Mouse (Mus musculus): ENCODE data around the gene Nme8.

Gene Nme8

GRCm38 (mm10) chr13:19640203-19640851 is 57.3 kb downstream of the Nme8 start:
- no peak for DNase-seq (ENCODE audit: low spot score)

DNA sequence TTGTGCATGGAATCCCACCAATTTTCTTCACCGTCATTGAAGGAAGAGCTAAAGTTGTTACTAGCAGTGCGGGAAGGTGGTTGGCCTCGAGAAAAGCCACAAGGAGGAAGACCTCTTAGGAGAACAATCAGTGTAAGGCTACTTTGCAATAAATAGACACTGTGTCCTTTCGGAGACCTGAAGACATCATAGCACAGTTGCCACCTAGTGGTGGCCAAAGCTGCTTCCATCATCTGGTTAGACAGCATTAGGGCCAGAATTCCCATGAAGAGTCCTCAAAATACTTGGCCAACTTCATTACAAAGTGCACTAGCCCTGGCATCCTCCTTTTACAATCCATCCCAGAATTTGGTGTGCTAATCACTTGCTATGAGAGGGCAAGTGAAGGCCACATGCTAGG is 61.5 kb downstream of the Nme8 start:
- DNase-seq (ENCODE audit: low spot score), result no peak

DNA sequence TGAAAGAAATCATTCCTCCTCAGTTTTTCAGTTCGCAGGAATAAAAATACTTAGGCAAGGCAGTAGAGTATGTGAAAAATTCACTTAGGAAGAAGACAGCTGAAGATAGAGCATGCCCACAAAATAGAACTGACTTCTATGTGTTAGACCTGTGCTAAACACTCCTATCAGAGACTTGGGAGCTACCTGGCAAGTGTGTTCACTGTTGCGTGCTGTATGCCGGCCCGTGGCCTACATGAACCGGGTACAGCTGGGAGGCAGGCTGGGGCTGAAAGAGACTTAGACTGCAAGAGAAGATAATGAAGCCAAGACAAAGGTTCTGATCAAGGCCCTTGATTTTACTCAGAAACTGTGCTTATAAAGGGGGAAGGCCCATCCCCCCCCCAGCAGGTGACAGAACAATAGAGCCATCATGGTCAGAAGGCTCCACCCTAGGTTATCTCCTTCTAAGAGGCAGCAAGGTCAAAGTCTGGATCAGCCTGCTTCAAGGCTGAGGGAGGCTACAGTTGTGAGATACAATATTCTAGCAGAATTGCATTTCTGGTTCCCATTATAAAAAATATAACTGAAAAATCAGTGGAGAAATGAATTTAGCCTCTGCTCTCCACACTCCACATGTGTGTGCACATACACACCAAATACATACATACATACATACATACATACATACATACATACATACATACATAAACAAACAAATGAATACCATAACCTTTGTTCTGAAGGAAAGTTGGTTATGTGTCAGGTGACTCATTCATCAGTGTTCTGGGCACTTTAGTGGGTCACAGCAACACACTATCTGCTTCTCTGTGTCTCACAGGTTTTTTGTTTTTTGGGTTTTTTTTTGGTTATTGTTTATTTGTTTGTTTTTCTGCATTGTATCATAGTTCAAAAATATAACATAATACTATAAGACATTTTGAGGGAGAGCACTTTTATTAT is 66.6 kb downstream of the Nme8 start:
- no peak for DNase-seq (ENCODE audit: low spot score)

DNA sequence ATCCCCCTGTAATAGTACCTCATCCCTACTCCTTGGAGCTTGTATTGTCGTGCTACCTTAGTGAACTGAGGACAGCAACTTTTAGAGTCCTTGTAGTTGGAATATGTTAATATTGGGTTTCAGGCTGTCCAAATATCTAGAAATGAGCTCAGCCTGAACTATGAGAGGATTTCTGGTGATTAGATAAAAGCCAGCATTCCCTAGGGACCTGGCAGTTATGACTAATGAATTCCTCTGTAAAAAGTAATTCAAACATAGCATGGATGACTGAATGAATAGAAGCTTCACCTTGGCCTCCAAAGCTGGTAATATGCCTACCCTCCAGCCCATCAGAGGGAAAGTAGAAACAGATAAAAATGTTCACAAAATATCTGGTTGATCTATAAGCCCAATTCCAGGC is 71.1 kb downstream of the Nme8 start:
- DNase-seq (ENCODE audit: low spot score), result no peak

DNA sequence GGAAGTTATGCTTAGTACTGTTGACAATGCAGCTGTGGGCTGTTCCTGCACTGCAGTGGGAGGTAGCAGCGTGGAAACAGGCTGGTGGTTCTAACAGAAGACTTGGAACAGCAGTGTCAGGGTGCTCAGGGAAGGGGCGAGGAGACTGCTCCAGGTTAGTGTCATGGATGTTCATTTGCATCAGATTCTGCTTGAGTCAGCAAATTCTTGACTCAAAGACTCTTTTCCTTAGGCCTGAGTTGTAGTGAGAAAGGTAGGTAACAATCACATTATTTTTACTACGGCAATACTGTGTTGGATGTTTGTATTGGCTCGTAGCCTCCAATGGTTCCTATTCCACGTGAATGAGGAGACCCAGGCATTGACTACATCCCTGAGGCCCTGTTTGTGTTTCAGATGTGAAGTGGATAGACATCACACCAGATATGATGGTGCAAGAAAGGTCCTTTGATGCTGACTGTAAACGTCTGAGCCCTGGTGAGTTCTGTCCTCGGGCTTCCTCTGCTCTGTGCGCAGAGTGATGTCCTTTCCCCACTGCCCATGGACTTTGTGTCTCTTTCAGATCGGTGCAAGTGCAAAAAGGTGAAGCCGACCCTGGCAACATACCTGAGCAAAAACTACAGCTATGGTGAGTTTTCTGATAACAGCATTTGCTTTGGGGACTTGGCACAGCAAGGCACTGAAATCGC is 72.8 kb downstream of the Nme8 start:
- no peak for DNase-seq (ENCODE audit: low spot score)

DNA sequence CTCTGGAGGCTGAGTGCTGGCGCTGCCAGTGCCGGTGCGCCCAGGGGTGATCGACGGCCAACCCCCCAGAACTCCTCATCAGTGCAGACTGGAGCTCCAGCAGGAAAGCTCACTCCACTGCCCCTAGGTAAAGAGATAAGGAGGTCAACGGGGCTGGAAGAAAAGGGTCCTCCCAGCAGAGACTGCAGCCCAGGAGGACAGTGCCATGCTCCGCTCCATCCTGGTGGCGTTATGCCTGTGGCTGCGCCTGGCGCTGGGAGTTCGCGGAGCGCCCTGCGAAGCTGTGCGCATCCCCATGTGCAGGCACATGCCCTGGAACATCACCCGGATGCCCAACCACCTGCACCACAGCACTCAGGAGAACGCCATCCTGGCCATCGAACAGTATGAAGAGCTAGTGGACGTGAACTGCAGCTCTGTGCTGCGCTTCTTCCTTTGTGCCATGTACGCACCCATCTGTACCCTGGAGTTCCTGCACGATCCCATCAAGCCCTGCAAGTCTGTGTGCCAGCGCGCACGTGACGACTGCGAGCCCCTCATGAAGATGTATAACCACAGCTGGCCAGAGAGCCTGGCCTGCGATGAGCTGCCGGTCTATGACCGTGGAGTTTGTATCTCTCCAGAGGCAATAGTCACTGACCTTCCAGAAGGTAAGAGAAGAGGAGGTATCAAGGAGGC is 74.2 kb downstream of the Nme8 start:
- no peak for DNase-seq (ENCODE audit: low spot score)

DNA sequence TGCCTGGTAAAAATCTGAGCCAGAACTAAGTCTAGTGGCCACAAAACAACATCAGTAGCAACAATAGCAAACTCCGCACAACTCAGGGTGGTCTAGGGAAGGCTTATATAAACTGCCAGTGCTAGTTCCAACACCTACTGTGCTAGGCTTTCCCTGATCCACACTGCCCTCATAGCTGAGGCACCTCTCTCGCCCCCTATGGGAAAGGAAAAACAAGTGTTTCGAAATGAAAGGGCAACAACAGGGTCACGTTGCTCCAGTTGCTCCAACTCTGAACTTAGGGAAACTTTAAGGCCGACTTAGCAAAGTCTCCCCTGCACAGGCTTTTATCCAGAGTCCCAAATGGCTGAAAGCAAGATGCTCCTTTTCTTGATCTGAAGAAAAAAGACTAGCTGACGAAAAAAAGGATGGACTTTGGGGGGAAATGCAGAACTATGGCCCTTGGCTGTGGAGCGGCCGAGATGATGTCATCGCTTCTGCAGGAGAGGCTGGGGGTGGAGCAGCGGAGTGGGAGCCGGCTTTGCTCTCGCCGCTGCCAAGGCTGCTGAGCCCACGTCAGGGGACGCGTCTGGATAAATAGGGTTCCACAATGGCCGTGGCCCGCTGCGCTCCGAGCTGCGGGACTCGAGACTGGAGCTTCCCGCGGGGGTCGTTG is 74.9 kb downstream of the Nme8 start, which contains the start of gene Sfrp4:
TSS of gene Sfrp4 (plus strand) at position 532 of the 655 bp plus-strand sequence.
- no peak for DNase-seq (ENCODE audit: low spot score)

DNA sequence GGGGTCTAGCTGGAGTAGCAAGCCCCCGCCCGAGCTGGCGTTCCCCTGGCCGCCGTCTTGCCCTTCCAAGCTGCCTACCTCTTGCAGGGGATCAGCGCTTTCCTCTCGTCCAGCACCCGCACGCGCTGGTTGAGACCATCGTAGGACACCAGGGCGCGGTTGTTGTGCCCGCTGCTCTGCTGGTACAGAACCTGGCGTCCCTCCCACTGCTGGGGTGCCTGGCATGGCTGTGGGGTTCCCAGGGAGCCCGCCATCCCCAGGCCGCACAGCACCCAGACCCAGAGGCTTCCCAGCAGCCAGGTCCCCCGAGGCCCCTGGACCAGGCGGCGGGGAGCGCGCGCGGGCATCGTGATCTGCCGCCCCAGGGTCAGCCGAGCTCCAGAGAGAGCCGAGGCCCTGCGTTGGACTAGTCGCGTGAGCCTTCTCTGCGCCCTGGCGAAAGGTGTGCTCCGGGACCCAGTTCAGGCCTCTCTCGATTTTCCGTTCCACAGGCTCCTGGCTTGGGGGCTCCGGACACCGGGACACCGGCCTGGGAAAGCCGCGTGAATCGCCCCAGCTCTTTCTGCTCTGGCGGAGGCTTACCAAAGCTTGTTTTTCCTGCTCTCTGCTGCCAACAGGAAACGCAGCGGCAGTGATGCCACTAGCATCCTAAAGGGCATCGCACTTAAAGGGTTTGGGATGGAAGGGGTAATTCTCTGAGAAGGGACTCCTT is 78.2 kb downstream of the Nme8 start, which contains the start of gene Epdr1:
TSS of gene Epdr1 (minus strand) at position 712 of the 712 bp plus-strand sequence.
- no peak for DNase-seq (ENCODE audit: low spot score)

DNA sequence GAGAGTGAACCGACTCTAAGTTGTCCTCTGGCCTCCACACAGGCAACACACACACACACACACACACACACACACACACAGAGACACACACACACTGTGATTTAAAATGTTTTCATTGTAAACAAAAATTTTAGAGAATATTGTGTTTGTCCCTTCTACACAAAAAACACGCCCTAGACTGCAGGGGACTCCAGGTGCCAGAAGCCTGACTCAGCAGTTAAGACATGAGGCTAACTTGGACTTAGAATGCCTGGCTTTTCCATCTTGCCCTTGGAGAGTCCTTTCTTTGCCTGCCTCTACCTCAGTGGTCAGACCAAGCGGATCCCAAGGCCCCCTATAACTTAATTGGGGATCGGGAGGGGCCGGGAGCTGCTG is 78.8 kb downstream of the Nme8 start:
- DNase-seq (ENCODE audit: low spot score), result no peak

DNA sequence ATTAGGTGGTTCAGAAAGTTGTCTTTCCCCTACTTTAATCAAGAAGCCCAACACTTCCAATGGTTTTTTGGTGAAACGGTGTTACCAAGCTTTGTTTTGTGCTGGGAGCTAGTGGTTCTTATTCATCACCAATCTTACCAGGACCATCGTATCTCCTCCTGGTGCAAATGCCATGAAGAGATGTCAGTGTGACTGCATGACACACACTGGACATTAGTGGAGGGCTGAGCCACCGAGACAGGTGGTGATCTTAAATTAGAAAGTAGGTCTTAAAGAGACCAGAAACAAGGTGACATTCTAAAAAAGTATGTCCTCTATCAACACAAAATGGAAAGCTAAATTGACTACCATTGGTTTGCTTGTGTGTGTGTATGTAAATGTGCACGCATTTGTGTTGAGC is 79.5 kb downstream of the Nme8 start:
- no peak for DNase-seq (ENCODE audit: low spot score)

GRCm38 (mm10) chr13:19614311-19614710 is 83.3 kb downstream of the Nme8 start:
- no peak for DNase-seq (ENCODE audit: low spot score)

DNA sequence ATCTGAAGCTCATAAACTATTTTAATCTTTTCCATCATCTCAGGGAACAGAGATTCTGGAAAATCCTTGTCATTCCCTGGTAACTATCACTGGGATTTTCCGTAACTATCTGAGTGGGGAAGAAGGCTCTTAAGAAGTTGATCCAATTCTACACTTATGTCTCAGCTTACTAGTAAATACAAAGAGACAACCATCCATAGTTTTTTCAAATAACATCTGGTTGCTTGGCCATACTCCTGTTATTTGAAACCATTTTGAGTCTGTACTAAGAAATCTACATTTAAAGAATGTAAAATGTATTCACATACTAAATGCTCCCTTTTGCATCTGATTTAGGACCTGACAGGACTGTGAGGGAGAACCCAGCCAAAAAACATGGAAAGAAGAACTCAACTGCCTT is 84.2 kb downstream of the Nme8 start:
- DNase-seq (ENCODE audit: low spot score), result no peak

DNA sequence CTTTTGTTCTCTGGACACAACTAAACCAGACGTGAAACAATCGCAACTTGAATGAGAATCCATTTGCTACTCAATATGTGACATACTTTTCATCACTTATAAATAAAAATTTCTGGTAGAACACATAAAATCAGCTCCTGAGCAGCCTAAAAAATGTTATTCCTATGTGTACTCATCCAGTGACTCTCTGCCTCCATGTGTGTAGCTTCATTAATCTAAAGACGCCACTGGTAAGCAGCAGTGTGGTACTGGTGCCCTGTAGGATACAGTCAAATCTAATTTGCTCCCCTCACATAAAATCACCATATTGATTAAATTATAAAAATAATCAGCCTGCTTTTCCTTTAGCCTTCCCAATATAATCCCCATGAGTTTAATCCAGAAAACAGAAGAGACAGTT is 84.6 kb downstream of the Nme8 start:
- no peak for DNase-seq (ENCODE audit: low spot score)

DNA sequence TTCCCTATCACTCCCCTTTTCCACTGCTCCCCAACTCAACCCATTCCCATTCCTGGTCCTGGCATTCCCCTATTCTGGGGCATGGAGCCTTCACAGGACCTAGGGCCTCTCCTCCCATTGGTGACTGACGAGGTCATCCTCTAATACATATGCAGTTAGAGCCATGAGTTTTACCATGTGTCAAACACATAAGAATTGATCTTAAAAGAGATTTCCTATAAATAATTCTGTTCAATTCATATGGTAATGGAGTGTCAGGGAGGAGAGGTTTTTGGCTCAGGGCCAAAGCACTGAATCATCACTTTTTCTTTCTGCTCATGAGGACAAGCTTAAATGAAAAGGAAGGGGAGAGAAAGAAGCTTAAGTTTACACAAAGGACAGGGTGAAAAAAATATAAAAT is 85.2 kb downstream of the Nme8 start:
- DNase-seq (ENCODE audit: low spot score), result no peak

- DNase-seq (ENCODE audit: low spot score), result no peak
Observed at GRCm38 (mm10) chr13:19608120-19608519, 89.5 kb downstream of the Nme8 start.

DNA sequence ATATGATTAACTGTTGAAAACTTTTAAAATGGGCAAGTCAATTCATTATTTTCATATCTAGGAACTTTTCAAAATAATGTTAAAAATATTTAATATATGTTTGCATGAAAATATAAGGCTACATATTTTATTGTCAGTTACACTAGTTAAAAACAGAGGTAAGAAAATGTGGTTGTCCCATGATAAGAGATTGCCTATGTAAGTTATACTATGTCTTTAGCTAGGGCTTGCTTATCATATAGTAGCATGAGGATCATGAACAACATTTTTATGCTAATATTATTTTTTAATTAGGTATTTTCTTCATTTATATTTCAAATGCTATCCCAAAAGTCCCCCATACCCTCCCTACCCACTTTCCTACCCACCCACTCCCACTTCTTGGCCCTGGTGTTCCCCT is 92.7 kb downstream of the Nme8 start:
- DNase-seq (ENCODE audit: low spot score), result no peak

DNA sequence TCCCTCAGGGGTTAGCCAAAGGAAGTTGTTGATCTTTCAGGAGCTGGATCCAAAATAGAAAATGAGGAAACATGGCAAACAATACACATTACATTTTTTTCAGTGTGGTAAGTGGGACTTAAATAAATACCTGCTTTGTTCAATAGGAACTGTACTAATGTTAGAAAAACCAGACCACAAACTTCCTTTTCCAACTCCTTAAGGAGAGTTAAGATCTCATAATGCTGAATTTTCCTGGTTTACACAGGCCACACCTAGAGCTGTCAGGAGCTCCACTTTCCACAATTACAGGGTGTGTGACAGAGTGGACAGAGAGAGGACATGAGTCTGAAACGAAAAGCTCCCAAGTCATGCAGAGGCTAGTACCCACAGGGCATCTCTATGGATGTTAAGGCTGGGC is 93.9 kb downstream of the Nme8 start:
- DNase-seq (ENCODE audit: low spot score), result no peak

DNA sequence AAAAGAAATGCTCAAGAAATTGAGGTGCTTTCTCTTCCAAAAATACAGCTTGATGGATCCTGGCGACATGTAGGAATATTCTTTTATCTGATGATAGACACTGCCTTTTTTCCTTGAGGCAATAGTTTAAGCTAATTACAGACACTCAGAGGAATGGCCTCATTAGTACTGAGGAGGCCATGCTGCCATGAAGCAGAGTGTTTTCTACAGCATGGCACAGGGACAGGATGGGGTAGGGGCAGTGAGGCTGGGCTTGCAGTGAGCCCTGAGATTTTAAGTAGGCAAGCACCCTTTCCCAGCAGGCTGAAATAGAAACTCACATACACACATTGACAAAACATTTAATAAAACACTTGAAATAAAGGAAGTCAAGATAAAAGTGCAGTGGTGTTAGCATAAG is 95.1 kb downstream of the Nme8 start:
- no peak for DNase-seq (ENCODE audit: low spot score)

GRCm38 (mm10) chr13:19599242-19599641 is 98.4 kb downstream of the Nme8 start:
- no peak for DNase-seq (ENCODE audit: low spot score)

GRCm38 (mm10) chr13:19595141-19595540 is 102.5 kb downstream of the Nme8 start:
- DNase-seq (ENCODE audit: low spot score), result no peak

Data from layer of hippocampus, adult 9-10 months (tissue).